Mouse (Mus musculus) MEL (cell line): ENCODE data around the gene Tssk3. TPM values are rescaled to one million over a fixed set of nuclear protein-coding genes. Genes with fewer than 3 reads are reported as not detected.

Experiments
- DNase-seq: peaks from one replicate; pipeline ENCODE4 v3.0.0; 2011; ENCODE audit warnings: low read depth, low spot score
- H3K27ac ChIP-seq: 2 replicates; pipeline ENCODE4 v1.5.1; 2012; ENCODE audit warnings: low read depth, mild to moderate bottlenecking, control low read depth, low read length, moderate library complexity; ENCODE audit not compliant: control insufficient read depth
- H3K27me3 ChIP-seq, 2 experiments: fragments of 150-350 bp in 1 of 2; sonication (generic) in 1 of 2; 2 replicates each; pipeline ENCODE4 v1.6.1; 2012; ENCODE audit warnings: low read length in 2 of 2, mild to moderate bottlenecking in 2 of 2, improper control_type of control experiment in 1 of 2, moderate library complexity in 1 of 2; ENCODE audit not compliant: insufficient read depth in 2 of 2, control insufficient read depth in 1 of 2
- H3K36me3 ChIP-seq, 2 experiments: 2 replicates each; pipeline ENCODE4 v1.6.1; 2012 to 2014; ENCODE audit warnings: low read length in 2 of 2, improper control_type of control experiment in 1 of 2, inconsistent platforms in 1 of 2, mild to moderate bottlenecking in 1 of 2; ENCODE audit not compliant: insufficient read depth in 2 of 2, control insufficient read depth in 1 of 2
- H3K4me1 ChIP-seq, 2 experiments: fragments of 150-350 bp in 1 of 2; sonication (generic) in 1 of 2; 2 replicates each; pipeline ENCODE4 v1.6.1; 2012; ENCODE audit warnings: low read length in 2 of 2, improper control_type of control experiment in 1 of 2, mild to moderate bottlenecking in 1 of 2; ENCODE audit not compliant: insufficient read depth in 2 of 2, control insufficient read depth in 1 of 2
- H3K4me3 ChIP-seq, 2 experiments: fragments of 150-350 bp in 1 of 2; sonication (generic) in 1 of 2; 2 replicates each; pipeline ENCODE4 v1.5.1; 2012; ENCODE audit warnings: low read depth in 2 of 2, low read length in 2 of 2, mild to moderate bottlenecking in 2 of 2, moderate library complexity in 2 of 2, control low read depth in 1 of 2, improper control_type of control experiment in 1 of 2; ENCODE audit not compliant: control insufficient read depth in 1 of 2, insufficient read depth in 1 of 2
- H3K79me2 ChIP-seq: 2 replicates; pipeline ENCODE4 v1.6.1; 2012; ENCODE audit warnings: mild to moderate bottlenecking, low read length, moderate library complexity; ENCODE audit not compliant: control insufficient read depth, poor library complexity, insufficient read depth
- H3K9ac ChIP-seq: 2 replicates; pipeline ENCODE4 v1.6.1; 2012; ENCODE audit warnings: low read depth, mild to moderate bottlenecking, control low read depth, low read length, moderate library complexity; ENCODE audit not compliant: control insufficient read depth, poor library complexity, severe bottlenecking
- H3K9me3 ChIP-seq: fragments of 150-350 bp; sonication (generic); replicated peaks from 2 replicates; pipeline ENCODE4 v1.6.1; 2012; ENCODE audit warnings: mild to moderate bottlenecking, low read length, improper control_type of control experiment, moderate library complexity; ENCODE audit not compliant: insufficient read depth
- CHD1 ChIP-seq: IDR thresholded peaks from 2 replicates; pipeline ENCODE4 v1.6.1; 2012; ENCODE audit warnings: low read depth, mild to moderate bottlenecking, inconsistent platforms, low read length, improper control_type of control experiment
- CTCF ChIP-seq, 3 experiments: IDR thresholded peaks in 2 of 3; conservative IDR thresholded peaks in 1 of 3; 2 replicates each; pipeline ENCODE4 v1.5.1; 2011 to 2012; ENCODE audit warnings: low read length in 3 of 3, low read depth in 2 of 3, mild to moderate bottlenecking in 2 of 3, improper control_type of control experiment in 1 of 3, inconsistent platforms in 1 of 3, mixed read lengths in 1 of 3, moderate library complexity in 1 of 3; ENCODE audit not compliant: control insufficient read depth in 1 of 3, insufficient read depth in 1 of 3, poor library complexity in 1 of 3, severe bottlenecking in 1 of 3
- ELF1 ChIP-seq: IDR thresholded peaks from 2 replicates; pipeline ENCODE4 v1.6.1; 2014; ENCODE audit warnings: low read depth, mild to moderate bottlenecking, inconsistent platforms, low read length, improper control_type of control experiment, moderate library complexity
- HCFC1 ChIP-seq: IDR thresholded peaks from 2 replicates; pipeline ENCODE4 v1.6.1; 2012; ENCODE audit warnings: low read depth, mild to moderate bottlenecking, inconsistent platforms, low read length, improper control_type of control experiment, moderate library complexity
- JUND ChIP-seq: IDR thresholded peaks from 2 replicates; pipeline ENCODE4 v1.6.1; 2011; ENCODE audit warnings: low read depth, mild to moderate bottlenecking, improper control_type of control experiment, low read length
- MXI1 ChIP-seq: IDR thresholded peaks from 2 replicates; pipeline ENCODE4 v1.6.1; 2011; ENCODE audit warnings: mild to moderate bottlenecking, low read depth, low read length, improper control_type of control experiment
- MYB ChIP-seq: IDR thresholded peaks from 2 replicates; pipeline ENCODE4 v1.6.1; 2011; ENCODE audit warnings: mild to moderate bottlenecking, low read depth, low read length, improper control_type of control experiment
- MYC ChIP-seq: IDR thresholded peaks from 2 replicates; pipeline ENCODE4 v1.6.1; 2011; ENCODE audit warnings: low read depth, mild to moderate bottlenecking, low read length, improper control_type of control experiment, moderate library complexity
- NELFE ChIP-seq: IDR thresholded peaks from 2 replicates; pipeline ENCODE4 v1.6.1; 2011; ENCODE audit warnings: low read depth, low read length, improper control_type of control experiment
- POLR2AphosphoS5 ChIP-seq: IDR thresholded peaks from 2 replicates; pipeline ENCODE4 v1.6.1; 2012; ENCODE audit warnings: low read depth, borderline replicate concordance, mild to moderate bottlenecking, inconsistent platforms, low read length, moderate library complexity, mixed read lengths
- RAD21 ChIP-seq: IDR thresholded peaks from 2 replicates; pipeline ENCODE4 v1.6.1; 2011; ENCODE audit warnings: mild to moderate bottlenecking, low read depth, low read length, improper control_type of control experiment
- RCOR1 ChIP-seq: IDR thresholded peaks from 2 replicates; pipeline ENCODE4 v1.6.1; 2012; ENCODE audit warnings: low read depth, mild to moderate bottlenecking, inconsistent platforms, low read length, improper control_type of control experiment
- SIN3A ChIP-seq: IDR thresholded peaks from 2 replicates; pipeline ENCODE4 v1.6.1; 2012; ENCODE audit warnings: low read length, improper control_type of control experiment, inconsistent platforms
- SMC3 ChIP-seq: IDR thresholded peaks from 2 replicates; pipeline ENCODE4 v1.6.1; 2011; ENCODE audit warnings: low read depth, low read length, improper control_type of control experiment
- TAL1 ChIP-seq: IDR thresholded peaks from 2 replicates; pipeline ENCODE4 v1.6.1; 2012; ENCODE audit warnings: mild to moderate bottlenecking, inconsistent platforms, low read length, moderate library complexity, mixed read lengths
- TCF12 ChIP-seq: IDR thresholded peaks from 2 replicates; pipeline ENCODE4 v1.6.1; 2014; ENCODE audit warnings: low read depth, mild to moderate bottlenecking, inconsistent platforms, low read length, improper control_type of control experiment, moderate library complexity
- UBTF ChIP-seq: IDR thresholded peaks from 2 replicates; pipeline ENCODE4 v1.6.1; 2012; ENCODE audit warnings: low read depth, mild to moderate bottlenecking, inconsistent platforms, low read length, improper control_type of control experiment, moderate library complexity, borderline replicate concordance; ENCODE audit not compliant: insufficient read depth
- USF1 ChIP-seq: IDR thresholded peaks from 2 replicates; pipeline ENCODE4 v1.6.1; 2014; ENCODE audit warnings: low read depth, mild to moderate bottlenecking, inconsistent platforms, low read length, improper control_type of control experiment, moderate library complexity
- USF2 ChIP-seq, 2 experiments: IDR thresholded peaks; 2 replicates each; pipeline ENCODE4 v1.6.1; 2011 to 2012; ENCODE audit warnings: improper control_type of control experiment in 2 of 2, low read length in 2 of 2, borderline replicate concordance in 1 of 2, inconsistent platforms in 1 of 2, low read depth in 1 of 2, mild to moderate bottlenecking in 1 of 2; ENCODE audit not compliant: insufficient read depth in 1 of 2
- polyA plus RNA-seq, 2 experiments: library from polyadenylated mRNA; stranded (reverse) in 1 of 2; unstranded in 1 of 2; fragments of >175 nt in 1 of 2; fragments of >200 nt in 1 of 2; gene quantifications; 2 replicates each; pipeline versions ENCODE4 v1.2.1 to v1.2.4; 2012; ENCODE audit warnings: low replicate concordance in 2 of 2, low read depth in 1 of 2; ENCODE audit not compliant: insufficient read length in 2 of 2, insufficient read depth in 1 of 2, missing spikeins in 1 of 2
- total RNA-seq: library from RNA; depleted of rRNA; stranded (reverse); fragments of 300-350 nt; gene quantifications from 2 replicates; pipeline ENCODE4 v1.2.3, GENCODE M21; 2012

Gene Tssk3
- total and polyA plus RNA-seq, 3 experiments, result not detected

- Histone ChIP-seq H3K36me3 (no peaks in the 10 kb centered on the region), H3K9ac (peak overlapping the region; percentile 46; the same call in 1 of the 2 replicates), H3K27ac (no peak overlapping the region), H3K4me3 (peak overlapping the region; percentile 35 to 37; a peak in 3 of 4 replicates)
- TF ChIP-seq POLR2AphosphoS5 (no peak), RAD21 (no peak), TCF12 (no peak), NELFE (no peak), MXI1 (no peak), CHD1 (no peak), ELF1 (no peak), SMC3 (no peak), USF1 (no peak), RCOR1 (no peak), TAL1 (no peak), MYC (no peak), SIN3A (no peak), USF2 (IDR thresholded peaks at IDR 0.05; ENCODE audit: borderline replicate concordance in 1 of 2, insufficient read depth in 1 of 2, low read depth in 1 of 2, low read length in 2 of 2) (no peak), JUND (no peak), HCFC1 (no peak), MYB (no peak)
- TF ChIP-seq, all 39 proteins: peak for 0
- no peaks in the 10 kb centered on the region for H3K9me3 ChIP-seq
- DNase-seq, result peak; percentile 34
- H3K79me2 ChIP-seq, result no peaks in the 10 kb centered on the region
- H3K4me1 ChIP-seq, result peaks cover 0 to 11% of the 10 kb centered on the region in 2 experiments; a peak in 2 of 4 replicates
- no peaks in the 10 kb centered on the region for H3K27me3 ChIP-seq
Observed at GRCm38 (mm10) chr4:129507434-129508236, 16.8 kb upstream of the Tssk3 start.

GRCm38 (mm10) chr4:129505511-129505910, 14.7 kb upstream of the Tssk3 start:
- Histone ChIP-seq H3K79me2 (no peaks in the 10 kb centered on the region), H3K4me3 (no peak overlapping the region), H3K4me1 (peaks cover 3 to 18% of the 10 kb centered on the region in 2 experiments), H3K36me3 (0 out of 4 replicates have a peak, but pooled peaks cover 0 to 3% of the 10 kb centered on the region in 2 experiments), H3K27ac (no peak overlapping the region), H3K27me3 (no peaks in the 10 kb centered on the region), H3K9ac (no peak overlapping the region), H3K9me3 (no peaks in the 10 kb centered on the region)
- no peak for TF ChIP-seq UBTF
- no peak for TF ChIP-seq CTCF (IDR thresholded peaks at IDR 0.05 in 2 of 3, conservative IDR thresholded peaks at IDR 0.05 in 1 of 3; ENCODE audit: control insufficient read depth in 1 of 3, insufficient read depth in 1 of 3, low read depth in 2 of 3, low read length in 3 of 3, poor library complexity in 1 of 3, severe bottlenecking in 1 of 3)
- TF ChIP-seq MYB, result no peak
- TF ChIP-seq USF1, result no peak
- DNase-seq, result no peak
